Mouse (Mus musculus) adrenal gland, adult 2 months (tissue): ENCODE measurements at regions not wholly inside any gene's neighbourhood (a gene's known extent, or its start where the extent isn't known, plus 50 kb on each side); places are given as distances from the start of the nearest gene placed in this dataset.
"Not testable (repeated sequence)": the region's sequence is repeated elsewhere in the genome, so short reads cannot be mapped to it uniquely, and the experiment has no call there.

Experiments used
- DNase-seq: peaks from one replicate; pipeline ENCODE4 v3.0.0; 2021

GRCm38 (mm10) chr11:41728839-41729238, 271.8 kb downstream of the Gabrg2 start:
- DNase-seq: no peak

DNA sequence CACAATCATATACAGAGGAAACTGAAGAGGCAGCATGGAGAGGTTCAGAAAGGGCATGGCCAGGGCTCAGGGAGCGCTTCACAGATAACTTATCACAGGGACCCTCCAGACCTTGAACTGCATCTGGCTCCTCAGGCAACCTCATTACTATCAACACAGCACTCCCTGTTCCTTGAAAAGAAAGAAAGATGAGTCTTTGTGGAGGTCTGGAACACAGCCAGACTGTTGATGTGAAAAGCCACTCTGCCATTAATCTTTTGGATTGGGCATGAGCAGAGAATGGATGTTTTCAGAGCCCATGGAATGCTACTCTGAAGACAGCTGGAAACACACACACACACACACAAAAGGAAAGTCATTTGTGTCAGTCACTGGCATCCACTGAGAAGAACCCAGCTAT, 284.0 kb downstream of the Gabrg2 start:
- DNase-seq: peak; percentile 4

GRCm38 (mm10) chr11:41690682-41691081, 310.0 kb downstream of the Gabrg2 start:
- no peak for DNase-seq

GRCm38 (mm10) chr11:41682991-41683390, 317.7 kb downstream of the Gabrg2 start:
- DNase-seq: no peak

- DNase-seq: no peak
These were observed 348.1 kb downstream of the Gabrg2 start for GRCm38 (mm10) chr11:41652566-41652965.

GRCm38 (mm10) chr11:41645502-41645891, 355.2 kb downstream of the Gabrg2 start:
- no peak for DNase-seq

- no peak for DNase-seq
These were observed 355.7 kb downstream of the Gabrg2 start for GRCm38 (mm10) chr11:41644725-41645501.

DNA sequence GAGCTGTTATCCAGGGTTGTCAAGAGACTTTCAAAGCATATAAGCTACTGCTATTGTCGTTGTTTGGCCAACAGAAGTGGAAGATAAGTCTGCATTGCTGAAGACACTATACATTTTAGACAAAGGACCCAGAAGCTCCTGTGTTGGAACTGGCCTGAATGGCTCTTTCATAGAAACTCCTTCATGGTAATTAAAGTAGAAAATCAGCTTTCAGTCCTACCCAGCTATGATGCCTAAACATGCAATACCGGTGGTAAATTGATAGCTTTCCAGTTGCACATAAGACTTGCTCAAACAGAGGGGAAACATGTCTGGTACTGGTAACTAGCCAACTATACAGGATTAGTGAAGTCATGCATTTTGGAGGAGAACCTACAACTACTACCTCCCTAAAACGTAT, 356.6 kb downstream of the Gabrg2 start:
- DNase-seq: no peak

DNA sequence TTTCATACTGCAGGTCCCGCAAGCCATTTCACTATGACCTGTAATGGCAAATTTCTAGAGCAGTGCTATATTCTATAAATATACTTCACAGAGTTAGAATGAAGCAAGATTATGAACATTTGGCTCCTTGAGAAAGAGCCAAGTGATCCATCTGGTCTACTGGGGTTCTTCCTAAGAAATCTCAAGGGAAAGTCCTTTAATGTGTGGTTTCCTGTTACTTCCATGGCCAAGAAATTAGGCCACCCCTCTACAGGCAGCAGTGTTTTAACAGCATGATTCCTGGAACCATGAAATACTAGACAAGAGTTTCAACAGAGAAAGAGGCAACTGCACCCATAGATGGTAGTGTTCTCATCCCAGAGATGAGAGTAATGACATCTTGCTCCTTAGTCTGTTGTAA, 401.7 kb downstream of the Gabrg2 start:
- no peak for DNase-seq

GRCm38 (mm10) chr11:41598431-41598830, 402.2 kb downstream of the Gabrg2 start:
- no peak for DNase-seq

- DNase-seq: not testable (repeated sequence)
These were observed 409.2 kb downstream of the Gabrg2 start for GRCm38 (mm10) chr11:41591426-41591825.
